Mouse (Mus musculus) embryonic facial prominence, embryonic 11.5 days (tissue): ENCODE measurements around the gene Nhsl1. TPM values are rescaled to one million over a fixed set of nuclear protein-coding genes. Genes with fewer than 3 reads are reported as not detected.

Experiments
- ATAC-seq: fragments of 200-750 bp; cut with Nextera tagmentation; replicated peaks from 2 replicates; pipeline ENCODE4 v1.8.0; 2017; ENCODE audit warnings: low read depth; ENCODE audit not compliant: insufficient number of reproducible peaks, low FRiP score, low TSS enrichment
- DNase-seq: peaks from one replicate; pipeline ENCODE4 v3.0.0-alpha.2; 2015; ENCODE audit warnings: low spot score
- H3K27ac ChIP-seq: fragments of 300-500 bp; sonication (generic); replicated peaks from 2 replicates; pipeline ENCODE4 v1.5.1; 2014; ENCODE audit warnings: mild to moderate bottlenecking, low read depth, low read length, control low read depth
- H3K27me3 ChIP-seq: fragments of 300-500 bp; sonication (generic); 2 replicates; pipeline ENCODE4 v1.6.1; 2014; ENCODE audit warnings: mild to moderate bottlenecking, low read length, moderate library complexity, mixed read lengths; ENCODE audit not compliant: control insufficient read depth, insufficient read depth
- H3K36me3 ChIP-seq: fragments of 300-500 bp; sonication (generic); replicated peaks from 2 replicates; pipeline ENCODE4 v1.6.1; 2014; ENCODE audit warnings: low read depth, mild to moderate bottlenecking, low read length, moderate library complexity, mixed read lengths; ENCODE audit not compliant: control insufficient read depth, insufficient read depth
- H3K4me1 ChIP-seq: fragments of 300-500 bp; sonication (generic); 2 replicates; pipeline ENCODE4 v1.6.1; 2014; ENCODE audit warnings: low read length, mixed read lengths; ENCODE audit not compliant: control insufficient read depth, insufficient read depth
- H3K4me2 ChIP-seq: fragments of 300-500 bp; sonication (generic); 2 replicates; pipeline ENCODE4 v1.6.1; 2014; ENCODE audit warnings: low read depth, mild to moderate bottlenecking, control low read depth, low read length, moderate library complexity
- H3K4me3 ChIP-seq: fragments of 300-500 bp; sonication (generic); 2 replicates; pipeline ENCODE4 v1.5.1; 2014; ENCODE audit warnings: low read depth, low read length, control low read depth
- H3K9ac ChIP-seq: fragments of 300-500 bp; sonication (generic); replicated peaks from 2 replicates; pipeline ENCODE4 v1.6.1; 2014; ENCODE audit warnings: mild to moderate bottlenecking, control low read depth, low read length
- H3K9me3 ChIP-seq: fragments of 300-500 bp; sonication (generic); replicated peaks from 2 replicates; pipeline ENCODE4 v1.6.1; 2016; ENCODE audit warnings: mild to moderate bottlenecking, low read length, inconsistent platforms, mixed read lengths; ENCODE audit not compliant: control insufficient read depth
- WGBS: fragments of 180-500 bp; shearing (Covaris S2); extraction: QIAGEN DNeasy Blood & Tissue Kit; methylation state at CpG from one replicate; pipeline ENCODE4 v1.1.7; 2014; 5-methylcytosine and 5-hydroxymethylcytosine counted together
- polyA plus RNA-seq: library from polyadenylated mRNA; unstranded; fragments of >200 nt; fragmentation: Nextera tagmentation; extraction: Ambion mirVana; gene quantifications from 2 replicates; pipeline ENCODE4 v1.2.1, GENCODE M21; 2014

Gene Nhsl1
- polyA plus RNA-seq, 1 experiment from 2014 or later: 12.5 TPM

DNA sequence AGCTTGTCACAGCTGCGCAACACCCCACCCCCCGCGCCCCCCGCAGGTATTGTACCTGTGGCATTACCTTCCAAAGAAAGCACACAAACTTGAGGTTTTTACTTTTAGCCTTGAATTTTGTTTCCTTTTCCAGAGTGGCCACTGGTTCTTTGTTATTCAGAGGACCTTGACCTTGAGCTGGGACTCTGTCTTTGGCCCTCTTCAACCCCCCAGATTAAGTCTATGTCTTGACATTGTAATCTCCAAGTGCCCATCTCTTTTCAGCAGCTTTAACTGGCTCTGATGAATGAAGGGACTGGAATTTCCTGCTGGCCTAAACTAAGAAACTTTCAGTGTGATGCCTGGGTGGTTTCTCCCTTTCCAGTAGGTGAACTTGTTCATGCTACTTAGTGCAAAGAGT, 906 bp downstream of the Nhsl1 start:
- no peaks in the 10 kb centered on the region for H3K27me3 ChIP-seq
- no peak for DNase-seq
- peak overlapping the region; percentile 94 for H3K4me2 ChIP-seq
- H3K36me3 ChIP-seq: no peaks in the 10 kb centered on the region
- no peak overlapping the region for H3K27ac ChIP-seq
- no peaks in the 10 kb centered on the region for H3K4me1 ChIP-seq
- H3K9ac ChIP-seq: 0 out of 2 replicates have a peak overlapping the region, but pooled peaks have one; percentile 7
- no peaks in the 10 kb centered on the region for H3K9me3 ChIP-seq
- ATAC-seq: no peak
- 19% methylated on average over 4 of the region's 4 CpGs for WGBS
- H3K4me3 ChIP-seq: peak overlapping the region; percentile 70

- Histone ChIP-seq H3K4me1 (no peaks in the 10 kb centered on the region), H3K9me3 (no peaks in the 10 kb centered on the region), H3K27ac (no peak overlapping the region), H3K36me3 (no peaks in the 10 kb centered on the region), H3K4me2 (no peak overlapping the region), H3K4me3 (no peak overlapping the region), H3K27me3 (no peaks in the 10 kb centered on the region), H3K9ac (no peak overlapping the region)
- 92% methylated on average over 6 of the region's 6 CpGs for WGBS
- DNase-seq: no peak
- ATAC-seq: no peak
Observed at GRCm38 (mm10) chr10:18321861-18322260, 3.1 kb downstream of the Nhsl1 start.

- no peak for DNase-seq
- Histone ChIP-seq H3K27me3 (no peaks in the 10 kb centered on the region), H3K27ac (no peak overlapping the region), H3K9ac (no peak overlapping the region), H3K4me1 (no peaks in the 10 kb centered on the region), H3K4me2 (no peak overlapping the region), H3K4me3 (no peak overlapping the region), H3K9me3 (no peaks in the 10 kb centered on the region), H3K36me3 (no peaks in the 10 kb centered on the region)
- ATAC-seq: no peak
- 43% methylated on average over 4 of the region's 4 CpGs for WGBS
Observed at GRCm38 (mm10) chr10:18323701-18324100, 4.9 kb downstream of the Nhsl1 start.

DNA sequence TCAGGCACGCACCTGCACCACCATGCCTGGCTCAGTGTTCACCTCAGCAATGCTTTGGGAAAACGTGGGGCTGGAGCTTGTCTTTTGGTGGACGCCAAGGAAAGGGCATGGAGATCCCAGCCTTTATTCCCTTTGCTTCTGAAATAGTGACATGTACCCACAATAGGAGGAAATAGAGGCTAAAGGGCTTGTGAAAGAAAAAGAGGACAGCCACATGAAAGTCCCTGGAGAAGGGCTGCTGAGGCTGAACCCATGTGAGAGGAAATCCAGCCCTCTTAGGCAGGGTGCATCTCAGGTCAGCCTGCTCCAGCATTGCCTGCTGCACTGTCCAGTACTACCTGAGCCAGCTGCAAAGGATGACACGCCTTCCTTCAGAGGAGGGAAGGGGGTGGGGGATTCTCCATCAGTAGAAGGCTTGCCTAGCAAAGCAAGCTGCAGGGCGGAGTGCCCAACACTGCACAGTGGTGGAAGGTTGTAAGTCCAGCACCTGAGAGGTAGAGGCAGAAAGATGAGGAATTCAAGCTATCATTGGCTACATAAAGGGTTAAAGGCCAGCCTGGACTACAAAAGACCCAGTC, 9.6 kb downstream of the Nhsl1 start:
- Histone ChIP-seq H3K4me1 (0 out of 2 replicates have a peak, but pooled peaks cover 3% of the 10 kb centered on the region), H3K9ac (no peak overlapping the region), H3K4me3 (no peak overlapping the region), H3K4me2 (no peak overlapping the region), H3K9me3 (no peaks in the 10 kb centered on the region), H3K36me3 (no peaks in the 10 kb centered on the region), H3K27me3 (no peaks in the 10 kb centered on the region), H3K27ac (no peak overlapping the region)
- DNase-seq (no peak), ATAC-seq (no peak; the same call in 1 of the 2 replicates)
- 55% methylated on average over 5 of the region's 5 CpGs for whole genome bisulfite sequencing

- peak overlapping the region; percentile 46 for H3K4me2 ChIP-seq
- peak overlapping the region; percentile 16 for H3K4me3 ChIP-seq
- H3K27me3 ChIP-seq: no peaks in the 10 kb centered on the region
- WGBS: 3% methylated on average over 22 of the region's 23 CpGs
- 0 out of 2 replicates have a peak, but pooled peaks cover 3% of the 10 kb centered on the region for H3K4me1 ChIP-seq
- H3K9ac ChIP-seq: peak overlapping the region; percentile 65
- no peaks in the 10 kb centered on the region for H3K36me3 ChIP-seq
- DNase-seq (peak; percentile 51), ATAC-seq (peak; percentile 53)
- no peaks in the 10 kb centered on the region for H3K9me3 ChIP-seq
- 0 out of 2 replicates have a peak overlapping the region, but pooled peaks have one; percentile 22 for H3K27ac ChIP-seq
Observed at GRCm38 (mm10) chr10:18329096-18330038, 10.6 kb downstream of the Nhsl1 start.

GRCm38 (mm10) chr10:18330445-18330844, 11.7 kb downstream of the Nhsl1 start:
- H3K4me3 ChIP-seq: no peak overlapping the region
- WGBS: 79% methylated on average over 5 of the region's 5 CpGs
- no peaks in the 10 kb centered on the region for H3K27me3 ChIP-seq
- H3K4me2 ChIP-seq: no peak overlapping the region
- no peak for DNase-seq
- H3K9me3 ChIP-seq: no peaks in the 10 kb centered on the region
- no peak overlapping the region for H3K27ac ChIP-seq
- H3K9ac ChIP-seq: no peak overlapping the region
- no peaks in the 10 kb centered on the region for H3K36me3 ChIP-seq
- 0 out of 2 replicates have a peak, but pooled peaks cover 3% of the 10 kb centered on the region for H3K4me1 ChIP-seq
- no peak for ATAC-seq

DNA sequence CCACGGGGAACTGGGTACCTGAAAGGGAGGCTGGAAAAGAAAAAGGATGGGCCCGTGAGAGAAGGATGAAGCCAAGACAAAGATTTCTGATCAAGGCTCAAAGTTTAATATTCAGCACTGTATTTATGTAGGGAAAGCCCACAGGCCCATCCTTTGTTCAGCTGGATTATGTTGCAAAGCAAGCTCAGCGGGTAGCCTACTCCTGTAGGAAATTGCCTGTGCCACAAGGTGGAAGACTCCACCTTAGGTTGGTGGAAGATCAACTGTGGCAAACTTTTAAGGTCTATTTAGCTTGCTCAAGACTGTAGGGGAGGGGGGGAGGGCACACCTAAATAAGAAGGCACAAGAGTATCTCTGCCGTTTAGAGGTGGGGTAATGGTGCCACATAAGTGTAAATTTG, 14.8 kb downstream of the Nhsl1 start:
- DNase-seq: no peak
- 30% methylated on average over 4 of the region's 4 CpGs for WGBS
- 0 out of 2 replicates have a peak, but pooled peaks cover 3% of the 10 kb centered on the region for H3K4me1 ChIP-seq

GRCm38 (mm10) chr10:18334176-18334575, 15.4 kb downstream of the Nhsl1 start:
- H3K9ac ChIP-seq: no peak overlapping the region
- no peaks in the 10 kb centered on the region for H3K9me3 ChIP-seq
- DNase-seq (no peak), ATAC-seq (no peak)
- 0 out of 2 replicates have a peak, but pooled peaks cover 3% of the 10 kb centered on the region for H3K4me1 ChIP-seq
- H3K4me3 ChIP-seq: no peak overlapping the region
- WGBS: 89% methylated on average over 4 of the region's 4 CpGs
- H3K4me2 ChIP-seq: no peak overlapping the region
- H3K36me3 ChIP-seq: no peaks in the 10 kb centered on the region
- no peaks in the 10 kb centered on the region for H3K27me3 ChIP-seq
- H3K27ac ChIP-seq: no peak overlapping the region

More for the DNA sequence above, 14.8 kb downstream of the Nhsl1 start:
- Histone ChIP-seq H3K36me3 (no peaks in the 10 kb centered on the region), H3K9me3 (no peaks in the 10 kb centered on the region), H3K27me3 (no peaks in the 10 kb centered on the region), H3K27ac (no peak overlapping the region), H3K9ac (no peak overlapping the region), H3K4me3 (no peak overlapping the region), H3K4me2 (no peak overlapping the region)
- no peak for ATAC-seq
